Mouse (Mus musculus): ENCODE measurements around the gene Gm28551.
"Not testable (repeated sequence)": the region's sequence is repeated elsewhere in the genome, so short reads cannot be mapped to it uniquely, and the experiment has no call there.

Gm28551 gene

GRCm38 (mm10) chr1:53352327-53353261, at the start of gene Gm28551, which contains the start of the genes Asdurf and Asnsd1:
Gene Gm28551 (minus strand): TSS chr1:53352667.
Gene Asdurf (minus strand): TSS chr1:53352619.
Gene Asnsd1 (minus strand): TSS chr1:53352752.
- peak; percentile 96 for DNase-seq (ENCODE audit: low read depth)

GRCm38 (mm10) chr1:53393936-53394760, 41.7 kb upstream of the Gm28551 start:
- DNase-seq (ENCODE audit: low read depth), result not testable (repeated sequence)

- no peak for DNase-seq (ENCODE audit: low read depth)
Observed at GRCm38 (mm10) chr1:53388762-53389161, 36.3 kb upstream of the Gm28551 start.

- DNase-seq (ENCODE audit: low read depth), result no peak
Observed at GRCm38 (mm10) chr1:53384085-53384688, 31.7 kb upstream of the Gm28551 start.

DNA sequence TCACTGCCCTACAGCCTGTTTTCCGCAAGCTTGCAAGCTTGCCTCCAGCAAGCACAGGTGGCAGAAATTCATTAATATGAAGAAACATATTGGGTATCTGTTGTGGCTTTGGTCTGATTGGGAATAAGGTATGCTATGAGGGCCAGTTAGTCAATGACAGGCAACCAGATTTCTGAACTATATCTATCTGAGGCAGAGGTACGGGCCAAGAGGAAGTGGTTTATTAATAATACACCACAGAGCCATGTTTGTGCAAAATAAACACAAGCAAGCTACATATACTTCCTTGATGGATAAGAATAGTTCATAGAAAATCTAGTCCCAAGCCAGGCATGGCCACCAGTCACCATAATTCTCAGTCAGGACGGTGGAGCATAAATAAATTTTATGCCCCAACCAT, 25.3 kb upstream of the Gm28551 start:
- DNase-seq (ENCODE audit: low read depth), result no peak

- not testable (repeated sequence) for DNase-seq (ENCODE audit: low read depth)
Observed at GRCm38 (mm10) chr1:53375965-53376364, 23.5 kb upstream of the Gm28551 start.

DNA sequence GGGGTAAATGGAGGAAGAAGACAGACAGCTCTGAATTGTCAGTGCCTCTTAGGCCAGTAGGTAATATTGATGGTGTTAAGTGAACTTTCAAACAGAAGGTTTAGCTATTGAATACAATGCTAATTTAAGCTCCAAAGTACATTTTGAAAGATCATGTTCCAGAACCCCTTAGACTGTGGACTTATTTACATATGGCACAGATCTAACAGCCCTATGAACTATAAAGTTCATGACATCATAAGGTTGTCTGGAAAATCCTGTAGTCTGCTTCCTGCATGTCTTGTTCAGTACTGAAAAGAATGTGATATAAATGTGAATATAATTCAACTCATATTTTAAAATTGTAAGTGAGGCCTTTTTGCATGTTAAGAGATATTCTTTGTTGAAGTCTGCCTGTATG, 6.5 kb upstream of the Gm28551 start:
- no peak for DNase-seq (ENCODE audit: low read depth)

GRCm38 (mm10) chr1:53341071-53341470, 11.4 kb downstream of the Gm28551 start:
- no peak for DNase-seq (ENCODE audit: low read depth)

DNA sequence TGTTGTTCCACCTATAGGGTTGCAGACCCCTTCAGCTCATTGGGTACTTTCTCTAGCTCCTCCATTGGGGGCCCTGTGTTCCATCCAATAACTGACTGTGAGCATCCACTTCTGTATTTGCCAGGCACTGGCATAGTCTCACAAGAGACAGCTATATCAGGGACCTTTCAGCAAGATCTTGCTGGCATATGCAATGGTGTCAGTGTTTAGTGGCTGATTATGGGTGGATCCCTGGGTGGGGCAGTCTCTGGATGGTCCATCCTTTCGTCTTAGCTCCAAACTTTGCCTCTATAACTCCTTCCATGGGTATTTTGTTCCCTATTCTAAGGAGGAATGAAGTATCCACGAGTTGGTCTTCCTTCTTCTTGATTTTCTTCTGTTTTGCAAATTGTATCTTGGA, 15.1 kb downstream of the Gm28551 start:
- DNase-seq (ENCODE audit: low read depth), result not testable (repeated sequence)

GRCm38 (mm10) chr1:53335465-53335864, 17.0 kb downstream of the Gm28551 start:
- DNase-seq (ENCODE audit: low read depth), result no peak

DNA sequence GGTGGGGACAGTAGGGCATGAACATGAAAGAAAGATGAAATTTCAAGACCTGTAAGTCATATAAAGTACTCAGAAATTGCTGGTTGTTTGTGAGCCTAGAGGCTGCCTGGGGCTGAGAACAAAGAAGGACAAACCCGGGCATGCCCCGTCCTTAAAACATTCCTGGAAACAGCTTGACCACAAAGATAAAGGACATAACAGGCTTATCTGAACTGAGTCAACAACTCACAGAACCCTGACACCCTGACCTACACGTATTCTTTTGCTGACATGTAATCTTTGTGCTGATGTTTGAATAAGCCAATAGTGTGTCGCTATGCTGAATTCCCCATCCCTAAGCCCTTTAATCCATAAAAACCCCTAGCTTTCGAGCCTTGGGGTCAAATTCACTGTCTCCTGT, 18.9 kb downstream of the Gm28551 start:
- not testable (repeated sequence) for DNase-seq (ENCODE audit: low read depth)

- DNase-seq (ENCODE audit: low read depth), result no peak
Observed at GRCm38 (mm10) chr1:53324827-53325494, 27.5 kb downstream of the Gm28551 start.

DNA sequence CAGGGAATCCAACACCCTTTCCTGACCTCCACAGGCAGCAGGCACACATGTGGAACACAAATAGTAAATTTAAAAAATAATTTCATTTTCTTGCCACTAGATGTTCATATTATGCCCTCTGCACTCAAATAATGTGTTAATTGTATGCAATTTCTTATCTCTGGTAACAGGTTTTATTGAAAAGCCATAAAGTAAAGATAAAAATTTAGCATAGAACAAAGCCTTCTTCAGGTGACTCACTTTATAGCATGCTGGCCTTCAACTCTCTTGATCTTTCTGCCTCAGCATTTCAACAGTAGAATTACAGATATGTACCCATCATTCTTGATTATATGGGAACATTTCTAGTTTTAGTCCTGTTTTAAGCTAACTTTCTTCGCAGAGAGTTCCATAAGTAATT, 28.2 kb downstream of the Gm28551 start:
- no peak for DNase-seq (ENCODE audit: low read depth)

DNA sequence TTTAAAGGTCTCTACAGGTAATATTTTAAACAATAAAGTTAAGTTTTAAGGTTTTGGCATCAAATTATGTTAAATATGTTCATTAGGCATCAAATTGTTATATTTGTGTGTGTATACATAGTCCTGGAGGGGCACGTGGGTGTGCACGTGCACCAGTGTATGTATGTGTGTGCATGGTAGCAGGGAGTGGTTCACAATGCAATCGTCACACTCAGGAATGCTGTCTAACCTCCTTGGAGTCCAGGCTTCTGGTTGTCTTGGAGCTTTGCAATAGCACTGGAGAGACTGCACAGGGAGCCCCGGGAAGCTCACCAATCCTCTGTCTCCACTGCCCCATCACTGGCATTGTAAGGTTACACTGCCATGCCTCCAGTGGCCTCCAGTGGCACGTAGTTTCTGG, 29.2 kb downstream of the Gm28551 start:
- DNase-seq (ENCODE audit: low read depth), result no peak

- no peak for DNase-seq (ENCODE audit: low read depth)
Observed at GRCm38 (mm10) chr1:53321662-53322344, 30.7 kb downstream of the Gm28551 start.

DNA sequence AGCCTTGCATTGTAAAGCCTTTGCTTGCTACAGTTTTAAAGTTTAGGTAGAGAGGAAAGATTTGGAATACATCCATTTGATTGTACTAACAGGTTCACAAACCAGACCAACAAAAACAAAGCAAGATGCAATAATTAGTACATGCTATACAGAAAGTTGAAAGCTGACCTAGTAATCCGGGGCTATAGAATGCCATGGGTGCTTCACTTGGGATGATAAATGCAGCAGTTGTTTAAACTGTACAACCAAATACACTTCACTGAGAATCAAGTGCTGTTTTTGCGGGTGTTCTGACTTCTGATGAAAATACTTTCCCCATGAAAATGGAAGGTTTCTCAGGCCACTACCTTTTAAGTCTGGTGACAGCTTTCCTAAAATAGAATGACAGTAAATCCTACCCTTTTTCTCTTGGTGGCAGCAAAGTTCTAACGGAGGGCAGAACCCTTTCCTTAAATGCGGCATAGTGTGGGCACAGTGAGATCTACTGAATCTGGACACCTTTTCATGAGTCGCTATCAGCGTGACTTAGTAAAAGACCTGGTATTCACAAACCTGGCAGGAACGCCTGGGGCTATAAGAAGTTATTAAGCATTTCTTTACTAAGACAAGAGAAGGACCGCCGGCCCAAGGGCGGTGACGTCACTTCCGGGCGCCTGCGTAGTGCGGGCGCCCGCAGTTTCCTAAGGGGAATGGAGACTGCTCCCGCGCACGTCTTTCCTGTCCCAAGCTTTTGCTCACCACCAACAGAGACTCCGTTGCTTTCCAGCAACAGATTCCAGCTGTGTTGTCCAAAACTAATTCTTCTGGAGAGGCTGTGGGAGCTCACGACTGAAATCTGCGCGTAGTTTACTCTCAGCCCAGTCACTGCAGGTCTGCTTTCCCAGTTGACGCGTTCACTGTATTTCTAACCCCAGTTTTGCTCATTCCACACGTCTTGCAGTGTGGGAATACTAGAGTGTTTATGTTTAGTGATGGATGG, 39.2 kb downstream of the Gm28551 start, which contains the start of gene Osgepl1:
Gene Osgepl1, plus strand, starts transcription at position 636 of the 979 bp plus-strand sequence.
- DNase-seq (ENCODE audit: low read depth), result peak; percentile 76

GRCm38 (mm10) chr1:53300506-53300905, 52.0 kb downstream of the Gm28551 start:
- DNase-seq (ENCODE audit: low read depth), result no peak

DNA sequence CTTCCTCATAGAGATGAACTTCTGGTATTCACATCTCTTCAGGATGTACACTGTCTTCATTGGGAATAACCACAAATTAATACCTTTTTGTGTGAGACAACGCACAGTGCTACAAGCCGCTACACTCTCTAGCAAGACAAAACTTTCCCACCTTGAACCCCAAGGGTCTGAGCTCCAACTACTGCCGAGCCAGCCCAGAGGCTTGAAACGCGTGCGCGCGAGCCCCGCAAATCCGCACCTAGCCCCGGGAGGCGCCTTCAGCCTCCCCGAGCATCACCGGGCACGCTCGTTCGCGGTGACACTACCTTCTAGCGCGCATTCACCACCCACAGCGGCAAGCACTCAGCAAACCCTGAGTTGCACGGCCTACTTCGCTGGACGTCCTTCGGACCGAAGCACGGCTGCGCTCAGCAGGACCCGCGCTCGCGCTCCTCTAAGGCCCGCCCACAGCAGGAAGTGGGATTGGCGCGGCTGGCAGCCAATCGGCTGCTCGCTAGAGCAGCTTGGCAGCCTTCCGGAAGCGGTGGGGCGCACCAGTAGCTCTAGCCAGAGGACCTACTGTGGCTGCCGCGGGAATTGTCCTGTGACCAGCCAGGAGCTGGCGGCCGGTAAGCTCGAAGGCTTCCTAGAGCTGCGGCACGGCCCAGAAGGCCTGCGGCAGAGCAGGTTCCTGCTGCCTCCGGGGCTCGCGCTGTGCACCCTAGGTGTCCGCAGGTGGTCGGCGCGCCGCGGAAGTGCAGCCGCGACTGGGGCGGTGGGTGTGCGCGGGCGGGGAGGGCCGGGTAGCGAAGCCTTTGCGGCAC, 55.7 kb downstream of the Gm28551 start, which contains the start of the genes Pms1, Ormdl1 and Gm28778:
Gene Pms1, minus strand, starts transcription at position 438 of the 803 bp plus-strand sequence.
Gene Ormdl1, plus strand, starts transcription at position 515 of the 803 bp plus-strand sequence.
Gene Gm28778, plus strand, starts transcription at position 531 of the 803 bp plus-strand sequence.
- peak; percentile 86 for DNase-seq (ENCODE audit: low read depth)

DNA sequence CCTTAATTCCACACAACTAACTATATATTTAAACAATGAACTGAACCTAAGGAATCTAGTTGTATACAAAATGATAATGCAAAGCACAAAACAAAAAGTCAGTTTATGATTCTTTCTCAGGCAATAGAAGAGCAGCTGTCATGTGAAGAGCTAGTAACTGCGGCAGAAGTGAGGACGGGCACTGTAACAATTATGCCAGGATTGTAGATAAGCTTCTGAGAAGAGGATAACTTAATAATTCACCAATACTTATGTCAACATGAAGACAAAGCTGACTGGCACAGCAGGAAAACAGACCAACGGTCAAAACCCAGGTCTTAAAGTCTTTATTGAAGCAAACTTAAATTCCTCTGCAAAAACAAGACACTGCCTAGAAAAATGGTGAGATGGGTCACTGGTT, 61.3 kb downstream of the Gm28551 start:
- DNase-seq (ENCODE audit: low read depth), result no peak
